Mouse (Mus musculus) left cerebral cortex, adult 18-20 months (tissue): ENCODE data around the gene Fam71d. TPM values are rescaled to one million over a fixed set of nuclear protein-coding genes. Genes with fewer than 3 reads are reported as not detected.

Source experiments
- DNase-seq, 2 experiments: peaks; one replicate each; pipeline ENCODE4 v3.0.0; 2021 to 2022; ENCODE audit warnings: low spot score in 2 of 2, mixed read lengths in 1 of 2
- total RNA-seq, 2 experiments: library from RNA; stranded (reverse); gene quantifications; 2 replicates each; pipeline ENCODE4 v1.2.3; 2021

Gene Fam71d
- total RNA-seq, 2 experiments from 2014 or later = 0.35 to 1.8 TPM

DNA sequence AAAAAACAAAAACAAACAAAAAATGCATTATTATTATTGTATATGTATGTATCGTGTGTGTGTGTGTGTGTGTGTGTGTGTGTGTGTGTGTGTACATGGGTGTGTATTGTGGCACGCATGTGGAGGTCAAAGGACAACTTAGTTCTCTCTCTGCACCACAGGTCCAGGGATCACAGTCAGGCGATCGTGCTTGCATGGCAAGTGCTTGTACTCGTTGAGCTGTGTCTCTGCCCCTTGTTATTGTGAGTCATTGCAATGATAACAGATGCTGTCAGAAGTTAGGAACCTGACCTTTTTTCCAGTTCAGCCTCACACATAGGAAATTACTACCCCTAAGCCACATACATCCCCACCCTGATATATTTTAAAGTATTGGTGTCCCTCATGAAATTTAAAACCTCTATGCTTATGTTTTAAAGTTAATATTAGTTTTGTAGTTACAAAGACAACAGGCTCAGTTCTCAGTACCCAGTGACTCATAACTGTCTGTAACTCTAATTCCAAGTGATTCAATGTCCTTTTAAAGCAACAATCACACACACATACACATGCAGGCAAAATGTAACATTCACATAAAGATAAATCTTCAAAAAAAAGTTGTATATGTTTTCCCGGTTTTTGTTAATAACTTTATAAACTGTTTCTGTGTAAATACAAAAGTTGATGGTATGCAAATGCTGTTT, 77.8 kb downstream of the Fam71d start:
- no peak for DNase-seq

DNA sequence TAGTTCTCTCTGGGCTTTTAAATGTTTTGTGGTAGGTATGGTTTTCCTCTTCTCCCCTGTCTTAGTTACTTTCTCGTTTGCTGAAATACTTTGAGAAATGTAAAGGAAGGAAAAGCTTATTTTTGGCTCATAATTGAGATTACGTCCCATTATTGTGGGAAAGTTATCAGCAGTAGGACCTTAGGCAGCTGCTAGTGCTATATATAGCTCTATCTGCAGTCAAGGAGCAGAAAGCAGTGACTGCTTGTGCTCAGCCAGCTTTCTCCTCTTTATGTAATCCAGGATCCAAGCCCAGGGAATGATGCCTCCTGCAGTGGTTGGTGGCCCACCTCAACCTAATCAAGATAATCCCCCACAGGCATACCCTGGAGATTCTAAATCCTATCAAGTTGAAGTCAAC, 81.9 kb downstream of the Fam71d start:
- no peak for DNase-seq

DNA sequence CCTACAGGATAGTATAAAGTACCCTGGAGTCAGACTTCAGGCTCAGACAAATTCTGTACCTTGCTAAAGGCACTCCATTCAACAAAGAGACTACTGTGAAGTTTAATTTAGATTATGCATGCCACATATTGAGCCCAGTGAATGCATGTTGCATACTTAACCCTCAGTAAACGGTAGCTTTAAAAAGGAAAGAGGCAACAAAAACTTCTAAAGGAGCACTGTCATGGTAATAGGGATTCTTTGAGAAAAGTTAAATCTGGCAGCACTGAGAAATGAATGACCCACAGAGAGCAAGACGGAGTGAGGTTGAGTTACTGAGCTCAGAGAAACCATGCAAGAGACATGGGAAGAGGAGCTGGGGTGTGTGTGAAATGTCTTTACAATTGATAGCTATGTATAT, 86.6 kb downstream of the Fam71d start:
- DNase-seq = no peak

DNA sequence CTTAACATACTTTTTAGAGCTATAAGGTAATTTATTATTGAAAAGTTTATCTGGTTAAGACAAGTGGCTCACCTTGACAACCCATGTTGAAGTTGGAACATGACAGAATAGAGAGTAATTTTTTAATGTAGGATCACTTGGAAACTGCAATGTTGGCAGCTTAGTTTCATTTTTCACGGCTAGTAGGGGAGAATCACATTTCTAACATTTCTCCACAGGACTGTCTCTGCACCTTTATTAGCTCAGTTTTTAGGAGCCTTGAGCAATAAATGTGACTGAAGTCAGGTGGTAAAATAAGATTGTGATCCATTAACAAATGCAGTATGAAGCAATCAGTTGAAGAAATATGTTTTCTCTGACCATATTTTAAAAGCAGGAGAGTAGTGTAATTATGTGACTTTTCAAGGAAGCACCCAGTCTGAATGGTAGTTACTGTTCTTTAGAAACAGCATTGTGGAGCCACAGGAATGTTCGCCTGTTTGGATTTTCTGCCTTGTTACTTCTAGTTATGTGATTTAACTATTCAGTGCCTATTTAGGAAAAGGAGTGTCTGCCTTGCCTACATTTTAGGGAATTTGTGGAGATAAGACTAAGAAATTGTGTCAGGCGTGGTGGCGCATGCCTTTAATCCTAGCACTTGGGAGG, 87.2 kb downstream of the Fam71d start:
- DNase-seq = no peak

Other genes with a start within 250 kb of the Fam71d start
- gene Mpp5, start 57.4 kb downstream of the Fam71d start, total RNA-seq = 10 to 100 TPM; 23.6 to 27.7 TPM
- 100 to 1,000 TPM; 301 to 302 TPM for gene Atp6v1d, start 170.1 kb downstream of the Fam71d start, total RNA-seq
- gene Eif2s1, start 170.3 kb downstream of the Fam71d start, total RNA-seq = 10 to 100 TPM; 48.9 to 52.7 TPM
- gene Plek2, start 215.4 kb downstream of the Fam71d start, total RNA-seq = under 1 TPM; 0.21 to 0.30 TPM